Mouse (Mus musculus): ENCODE results near the gene Aif1l. TPM values are rescaled to one million over a fixed set of nuclear protein-coding genes. Genes with fewer than 3 reads are reported as not detected.

Gene Aif1l
- polyA plus RNA-seq (2015; fragmentation: Illumina TruSeq; extraction: RNeasy Lipid Tissue Mini Kit (QIAGEN cat#74804); ENCODE audit: insufficient read depth, low read depth, low replicate concordance) = 1.7 TPM

DNA sequence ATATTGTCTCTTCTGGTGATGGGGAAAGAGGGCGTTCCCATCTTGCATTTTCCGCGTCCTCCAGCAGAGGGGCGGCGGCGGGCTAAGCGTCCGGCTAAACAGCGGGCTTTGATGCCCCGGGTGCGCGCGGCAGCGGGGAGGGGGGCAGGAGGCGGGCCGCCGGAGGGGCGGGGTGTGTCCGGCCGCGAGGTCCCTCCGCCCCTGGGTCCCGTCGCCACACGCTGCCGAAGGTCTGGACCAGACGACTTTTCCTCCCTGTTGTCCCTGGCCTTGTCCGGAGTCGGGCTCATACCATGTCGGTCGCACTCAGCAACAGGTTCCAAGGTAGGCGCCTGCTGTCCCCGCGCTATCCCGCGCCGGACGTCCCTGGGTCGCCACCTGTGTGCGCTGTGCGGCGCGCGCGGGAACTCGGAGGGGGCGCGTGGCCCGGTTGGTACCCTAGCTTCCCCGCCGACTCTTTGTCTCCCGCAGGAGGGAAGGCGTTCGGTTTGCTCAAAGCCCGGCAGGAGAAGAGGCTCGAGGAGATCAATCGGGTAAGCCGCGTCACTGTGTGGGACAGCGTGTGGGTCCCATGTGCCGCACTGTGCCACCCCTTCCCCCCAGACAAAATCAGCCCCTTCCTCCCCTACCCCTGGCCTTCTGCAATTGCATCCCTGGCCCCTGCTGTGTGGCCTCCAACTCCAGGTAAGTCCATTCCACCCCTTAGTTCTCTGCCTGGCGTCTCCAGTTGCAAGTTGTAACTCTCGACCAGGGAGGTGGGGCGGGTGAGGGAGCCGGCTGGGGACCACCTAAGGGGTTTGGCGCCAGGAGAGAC lies at the start of gene Aif1l:
Gene Aif1l, plus strand, starts transcription at position 82 of the 814 bp plus-strand sequence.

DNA sequence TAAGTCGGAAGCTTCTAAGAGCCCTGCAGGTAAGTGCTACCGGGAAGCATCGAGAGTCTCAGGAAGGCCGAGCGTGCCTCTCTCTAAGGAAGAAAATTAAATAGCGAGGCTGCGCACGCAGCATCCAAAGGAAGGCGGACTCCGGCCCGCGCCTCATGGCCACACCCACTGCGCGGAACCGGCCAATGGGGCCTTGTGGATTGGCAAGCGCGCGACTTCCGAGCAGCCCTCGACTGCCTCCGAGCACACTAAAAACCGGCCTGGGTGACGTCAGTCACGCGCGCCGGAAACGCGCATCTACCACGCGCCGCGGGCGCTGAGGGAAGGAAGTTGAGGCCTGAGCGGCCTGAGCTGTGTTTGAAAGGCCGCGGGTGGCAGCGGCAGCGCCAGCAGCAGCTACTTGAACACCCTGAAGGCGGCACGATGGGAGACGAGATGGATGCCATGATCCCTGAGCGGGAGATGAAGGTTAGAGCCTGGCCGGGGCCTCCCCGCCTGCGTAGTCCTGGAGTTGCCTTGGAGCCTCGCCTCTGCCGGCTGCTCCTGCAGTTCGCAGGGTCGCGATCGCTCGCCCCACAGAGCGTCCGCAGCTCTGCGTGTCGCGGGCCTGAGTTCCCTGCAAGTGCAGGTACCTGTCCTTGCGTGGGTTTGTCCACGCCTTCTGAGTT lies 24.3 kb downstream of the Aif1l start, which contains the start of gene Nup214:
Gene Nup214, plus strand, starts transcription at position 296 of the 668 bp plus-strand sequence.

Other genes starting within 250 kb of the Aif1l start
- gene Qrfp, start 139.6 kb upstream of the Aif1l start, polyA plus RNA-seq (2015; fragmentation: Illumina TruSeq; extraction: RNeasy Lipid Tissue Mini Kit (QIAGEN cat#74804); ENCODE audit: insufficient read depth, low read depth, low replicate concordance) = not detected
- not detected for gene Fibcd1, start 104.1 kb upstream of the Aif1l start, polyA plus RNA-seq (2015; fragmentation: Illumina TruSeq; extraction: RNeasy Lipid Tissue Mini Kit (QIAGEN cat#74804); ENCODE audit: insufficient read depth, low read depth, low replicate concordance)
- gene Lamc3, start 62.8 kb upstream of the Aif1l start, polyA plus RNA-seq (2015; fragmentation: Illumina TruSeq; extraction: RNeasy Lipid Tissue Mini Kit (QIAGEN cat#74804); ENCODE audit: insufficient read depth, low read depth, low replicate concordance) = 2.5 TPM
- gene Nup214, start 24.3 kb downstream of the Aif1l start, polyA plus RNA-seq (2015; fragmentation: Illumina TruSeq; extraction: RNeasy Lipid Tissue Mini Kit (QIAGEN cat#74804); ENCODE audit: insufficient read depth, low read depth, low replicate concordance) = 11.9 TPM
- gene Fam78a, start 134.7 kb downstream of the Aif1l start, polyA plus RNA-seq (2015; fragmentation: Illumina TruSeq; extraction: RNeasy Lipid Tissue Mini Kit (QIAGEN cat#74804); ENCODE audit: insufficient read depth, low read depth, low replicate concordance) = 1.3 TPM
- gene Plpp7, start 145.4 kb downstream of the Aif1l start, polyA plus RNA-seq (2015; fragmentation: Illumina TruSeq; extraction: RNeasy Lipid Tissue Mini Kit (QIAGEN cat#74804); ENCODE audit: insufficient read depth, low read depth, low replicate concordance) = 4.7 TPM
- 13.6 TPM for gene Prrc2b, start 200.9 kb downstream of the Aif1l start, polyA plus RNA-seq (2015; fragmentation: Illumina TruSeq; extraction: RNeasy Lipid Tissue Mini Kit (QIAGEN cat#74804); ENCODE audit: insufficient read depth, low read depth, low replicate concordance)

All from pancreas, adult 10 weeks (tissue).